Mouse (Mus musculus) cerebellum, postnatal 10 days (tissue): Measurements from ENCODE around the gene Il21r.

Experiments
- DNase-seq, 2 experiments: peaks; one replicate each; pipeline ENCODE4 v3.0.0; 2021; ENCODE audit warnings: mixed read lengths in 2 of 2

The Il21r gene

GRCm38 (mm10) chr7:125601821-125602448, 1.3 kb upstream of the Il21r start:
- DNase-seq = no peak

DNA sequence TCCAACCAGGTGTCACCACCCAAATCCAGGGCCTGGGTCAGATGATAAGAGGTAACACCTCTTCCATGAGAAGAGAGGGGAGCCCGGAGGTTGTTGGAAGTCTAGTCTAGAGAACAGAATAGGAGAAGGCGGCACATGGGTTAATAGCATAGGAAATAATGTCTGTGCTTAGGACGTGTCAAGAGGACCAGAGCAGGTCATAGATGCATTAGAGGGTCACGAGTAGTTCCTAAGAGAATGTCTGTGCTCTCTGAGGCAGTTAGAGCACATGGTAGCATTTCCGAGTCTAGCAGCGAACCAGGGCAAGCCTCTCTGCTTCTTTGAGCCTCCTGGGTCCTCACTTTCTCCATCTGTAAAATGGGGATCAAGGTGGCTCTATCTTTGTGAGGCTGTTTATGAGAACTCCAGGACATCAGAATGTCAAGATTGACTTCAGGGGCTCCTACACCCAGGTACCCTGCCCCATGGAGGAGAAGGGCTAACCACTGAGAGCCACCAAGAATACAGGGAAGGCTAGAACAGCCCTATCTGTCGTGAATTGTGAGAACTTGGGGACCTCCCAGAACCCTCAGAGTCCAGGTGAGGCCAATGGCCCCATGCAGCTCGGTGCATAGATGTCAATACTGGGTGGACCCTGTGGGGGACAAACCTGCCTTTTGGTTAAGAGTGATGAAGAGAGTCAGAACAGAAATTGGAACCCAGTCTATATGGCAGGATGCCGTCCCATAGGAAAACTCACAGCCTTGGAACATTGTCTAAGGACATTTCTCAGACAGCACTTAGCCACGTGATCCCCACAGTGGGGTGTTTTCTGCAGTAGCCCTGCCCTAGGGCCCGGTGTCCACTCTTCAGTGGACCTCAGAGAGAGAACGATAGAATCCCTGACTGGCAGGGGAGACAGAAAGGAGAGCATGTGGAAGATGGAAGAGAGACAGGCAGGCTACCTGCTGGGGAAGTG, 1.4 kb downstream of the Il21r start:
- no peak for DNase-seq

- no peak for DNase-seq
Measured at GRCm38 (mm10) chr7:125605725-125606139, 2.5 kb downstream of the Il21r start.

DNA sequence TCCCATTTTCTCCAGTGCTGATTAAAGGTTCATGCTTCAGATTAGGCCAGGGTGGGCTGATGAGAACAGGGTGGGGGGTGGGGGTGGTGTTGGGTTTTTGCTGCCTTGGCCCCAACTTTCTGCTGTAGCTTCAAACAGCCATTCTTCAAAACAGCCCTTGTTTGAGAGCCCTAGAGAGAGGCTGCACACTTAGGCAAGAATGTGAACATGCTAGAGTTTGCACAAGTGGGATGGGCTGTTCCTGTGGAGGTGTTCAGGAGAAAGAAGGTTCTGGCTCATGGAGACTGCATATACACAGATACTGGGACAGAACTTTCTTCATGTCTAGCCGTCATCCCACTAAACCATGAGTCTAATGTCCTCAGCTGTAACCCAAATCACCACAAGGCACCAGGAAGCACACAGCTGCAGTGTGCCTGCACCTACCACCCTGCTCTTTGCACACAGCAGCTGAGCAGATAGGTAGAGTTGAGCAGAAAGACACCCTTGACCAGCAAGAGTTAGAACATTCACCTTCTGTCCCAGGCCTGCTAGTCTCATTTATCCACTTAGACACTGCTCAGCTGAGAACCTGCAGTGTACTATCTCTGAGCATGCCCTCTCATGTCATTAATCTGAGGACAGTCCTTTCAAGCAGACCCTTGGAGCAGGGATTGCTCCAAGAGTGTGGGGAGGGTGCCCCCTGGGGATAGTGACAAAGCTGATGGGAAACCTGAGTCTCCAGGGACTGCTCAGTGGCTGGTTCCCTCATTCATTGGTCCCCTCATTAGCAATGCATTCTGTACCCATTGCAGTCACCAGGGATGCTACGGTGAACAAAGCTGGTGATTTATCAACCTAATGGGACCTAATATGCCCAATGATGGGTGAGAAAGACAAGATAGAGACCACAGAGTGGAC, 3.3 kb downstream of the Il21r start:
- no peak for DNase-seq

DNA sequence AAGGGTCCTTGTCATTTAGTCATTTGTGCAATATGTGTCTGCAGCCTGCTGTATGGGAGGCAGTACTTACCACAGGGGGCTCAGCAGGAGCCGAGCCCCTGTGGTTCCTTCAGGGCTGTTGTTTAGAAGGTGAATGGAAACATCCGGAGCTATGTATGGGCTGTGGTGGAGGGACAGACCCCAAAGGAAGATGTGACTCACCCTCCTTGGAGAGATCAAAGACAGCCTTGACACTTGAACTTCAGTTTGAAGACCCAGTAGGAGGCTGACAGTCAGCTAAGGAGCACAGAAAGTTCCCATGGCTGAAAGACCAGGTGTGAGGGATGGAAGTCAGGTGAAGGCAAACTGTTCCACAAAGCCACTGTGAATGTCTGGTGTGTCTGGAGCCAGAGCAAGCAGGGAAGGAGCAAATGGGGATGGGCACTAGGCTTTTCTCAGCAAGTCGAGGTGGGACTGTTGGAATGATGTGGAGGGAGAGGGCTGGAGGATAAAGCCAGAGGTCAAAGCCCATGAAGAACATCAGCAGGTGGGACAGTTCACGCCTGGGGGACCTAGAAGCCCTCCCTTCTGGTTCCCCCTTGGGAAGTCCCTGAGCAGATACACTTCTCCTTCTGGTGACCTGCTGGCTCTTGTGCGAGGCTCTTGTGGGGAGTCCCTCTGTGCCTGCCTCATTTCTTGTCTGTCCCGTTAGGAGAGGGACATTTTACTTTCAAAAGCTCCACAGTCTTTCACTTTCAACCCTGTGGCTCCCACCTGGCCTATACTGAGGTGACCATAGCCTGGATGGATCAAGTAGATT, 4.4 kb downstream of the Il21r start:
- no peak for DNase-seq

GRCm38 (mm10) chr7:125608183-125608688, 5.0 kb downstream of the Il21r start:
- DNase-seq = no peak

DNA sequence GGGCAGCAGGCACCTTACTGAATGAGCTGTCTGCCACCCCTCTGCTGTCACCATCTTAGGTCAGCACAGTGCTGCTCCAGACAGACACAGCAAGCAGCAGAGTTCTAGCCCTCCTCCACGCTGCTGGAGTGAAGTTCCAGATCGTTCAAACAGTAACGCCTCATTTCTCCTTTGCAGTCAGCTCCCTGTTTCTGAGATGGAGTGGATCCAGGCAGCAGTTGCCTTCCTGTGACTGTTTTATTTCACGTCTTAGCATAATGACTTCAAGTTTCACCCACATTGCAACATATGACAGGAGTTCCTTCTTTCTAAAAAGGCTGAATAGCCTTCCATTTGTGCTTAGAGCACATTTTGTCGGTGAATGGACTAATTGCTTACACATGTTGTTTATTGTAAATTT, 10.3 kb downstream of the Il21r start:
- DNase-seq = no peak

- no peak for DNase-seq
Measured at GRCm38 (mm10) chr7:125615453-125615852, 12.2 kb downstream of the Il21r start.

DNA sequence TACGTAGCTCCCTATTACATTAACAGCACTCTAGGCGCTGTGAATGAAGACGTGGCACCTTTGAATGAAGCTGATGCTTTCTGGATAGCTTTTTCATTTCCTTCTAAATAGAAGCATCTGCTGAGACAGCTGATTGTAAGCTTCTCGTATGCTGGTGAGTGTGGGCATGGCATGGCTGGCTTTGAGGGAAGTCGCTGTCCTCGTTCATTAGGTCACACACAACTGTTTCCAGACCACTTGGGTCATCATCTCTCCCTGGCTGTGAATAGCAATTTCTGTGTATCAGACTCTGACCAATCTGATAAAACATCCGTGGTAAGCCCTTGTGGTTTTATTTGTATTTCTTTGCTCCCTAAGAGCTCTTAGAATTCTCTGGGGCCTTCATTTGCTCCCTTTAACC, 14.8 kb downstream of the Il21r start:
- DNase-seq = no peak

DNA sequence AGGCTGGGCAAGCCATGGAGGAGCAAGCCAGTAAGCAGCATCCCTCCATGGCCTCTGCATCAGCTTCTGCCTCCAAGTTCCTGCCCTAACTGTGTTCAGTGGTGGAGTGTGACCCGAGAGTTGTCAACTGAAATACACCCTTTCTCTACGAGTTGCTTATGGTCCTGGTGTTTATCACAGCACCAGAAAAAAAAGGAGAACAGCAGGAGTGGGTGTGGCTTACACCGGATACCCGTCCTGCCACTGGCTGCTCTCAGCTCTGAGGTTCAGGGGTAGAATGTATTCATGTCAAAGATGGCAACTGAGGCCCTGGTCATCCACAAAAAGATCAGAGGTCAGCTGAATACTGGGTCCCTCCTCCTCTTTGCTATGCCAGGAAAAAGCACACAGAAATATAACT, 16.8 kb downstream of the Il21r start:
- no peak for DNase-seq

GRCm38 (mm10) chr7:125622741-125623685, 19.8 kb downstream of the Il21r start:
- DNase-seq = no peak

GRCm38 (mm10) chr7:125625219-125625618, 22.0 kb downstream of the Il21r start:
- no peak for DNase-seq

GRCm38 (mm10) chr7:125625829-125626228, 22.6 kb downstream of the Il21r start:
- DNase-seq = no peak

GRCm38 (mm10) chr7:125630317-125630716, 27.1 kb downstream of the Il21r start:
- DNase-seq = no peak

- no peak for DNase-seq
Measured at GRCm38 (mm10) chr7:125630989-125631388, 27.8 kb downstream of the Il21r start.

DNA sequence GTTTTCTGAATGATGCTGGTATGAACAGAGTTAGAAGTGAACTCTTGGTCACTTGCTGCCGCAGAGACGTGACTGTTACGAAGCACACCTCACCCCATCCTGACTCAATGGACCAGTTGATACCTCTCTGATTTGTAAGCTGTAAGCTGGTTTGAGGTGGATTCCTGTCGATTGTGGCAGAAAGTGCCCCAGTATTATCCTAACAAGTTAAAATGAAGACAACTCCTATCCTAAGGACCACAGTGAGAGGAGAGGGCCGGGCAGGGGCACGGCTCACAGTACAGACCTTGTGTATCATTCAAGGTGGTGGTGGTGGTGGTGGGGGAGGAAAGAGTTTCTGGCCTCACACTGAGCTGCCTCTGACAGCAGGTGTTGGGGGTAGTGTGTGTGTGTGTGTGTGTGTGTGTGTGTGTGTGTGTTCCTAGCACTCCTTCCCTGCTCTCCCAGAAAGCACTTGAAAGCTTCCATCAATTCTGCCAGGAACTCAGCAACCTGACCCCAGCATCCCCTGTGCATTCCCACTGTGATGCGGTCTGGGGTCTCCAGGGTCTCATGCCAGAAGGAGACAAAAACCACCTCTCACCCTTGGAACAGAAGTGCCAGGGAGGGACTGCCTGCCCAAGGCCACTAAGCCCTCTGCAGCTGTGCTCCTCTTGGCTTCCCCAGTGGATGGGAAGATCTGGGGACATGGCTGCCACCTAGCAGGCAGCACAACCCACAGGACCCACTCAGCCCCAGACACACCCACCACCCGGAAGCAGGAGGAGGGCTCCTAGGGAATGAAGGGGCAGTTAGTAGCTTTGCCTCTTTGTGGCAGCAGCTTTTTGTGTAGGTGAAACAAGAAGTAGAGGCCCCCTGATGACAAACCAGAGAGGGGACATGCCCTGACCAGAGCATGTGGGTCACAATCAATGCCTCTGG, 34.3 kb downstream of the Il21r start:
- DNase-seq = no peak

DNA sequence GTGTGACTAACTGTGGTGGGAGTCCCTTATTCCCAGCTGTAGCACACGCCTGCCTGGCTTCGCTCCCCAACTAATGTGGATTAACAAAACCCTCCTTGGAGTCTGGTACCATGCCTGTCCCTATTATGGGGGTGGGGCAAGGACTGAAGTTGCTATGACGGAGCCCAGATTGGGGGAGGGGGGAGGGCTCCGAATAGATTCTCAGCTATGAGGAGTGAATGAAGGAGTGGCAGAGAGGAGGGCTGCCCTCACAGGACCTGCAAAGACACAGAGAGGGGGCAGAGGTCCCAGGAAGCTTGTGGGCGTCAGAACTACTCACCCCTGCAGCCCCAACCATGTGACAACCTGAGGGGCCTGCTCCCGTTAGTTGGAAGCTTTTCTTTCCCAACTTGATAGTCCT, 35.1 kb downstream of the Il21r start:
- DNase-seq = no peak

DNA sequence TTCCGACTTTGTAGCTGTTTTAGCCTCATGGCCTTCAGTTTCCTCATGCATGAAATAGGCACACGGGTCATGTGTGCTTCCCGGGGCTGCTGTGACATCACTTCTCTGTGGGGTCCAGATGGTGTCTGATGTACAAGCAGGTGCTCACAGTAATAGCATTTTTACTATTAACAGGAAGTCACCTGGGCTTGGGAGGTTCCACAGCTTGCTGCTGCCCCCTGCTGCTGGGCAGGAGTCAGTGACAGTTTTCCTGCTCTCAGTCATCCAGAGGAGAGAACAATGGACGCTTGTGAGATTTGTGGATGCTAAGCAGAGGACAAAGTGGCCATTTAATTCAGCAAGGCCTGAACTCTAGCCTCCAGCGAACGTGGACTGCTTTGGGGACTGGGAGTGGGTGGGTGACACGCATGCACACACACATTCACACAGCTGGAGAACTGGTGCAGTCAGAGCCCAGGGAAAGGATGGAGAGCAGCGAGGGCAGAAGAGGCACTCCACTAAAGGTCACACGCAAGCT, 35.7 kb downstream of the Il21r start:
- peak; percentile 86 for DNase-seq

DNA sequence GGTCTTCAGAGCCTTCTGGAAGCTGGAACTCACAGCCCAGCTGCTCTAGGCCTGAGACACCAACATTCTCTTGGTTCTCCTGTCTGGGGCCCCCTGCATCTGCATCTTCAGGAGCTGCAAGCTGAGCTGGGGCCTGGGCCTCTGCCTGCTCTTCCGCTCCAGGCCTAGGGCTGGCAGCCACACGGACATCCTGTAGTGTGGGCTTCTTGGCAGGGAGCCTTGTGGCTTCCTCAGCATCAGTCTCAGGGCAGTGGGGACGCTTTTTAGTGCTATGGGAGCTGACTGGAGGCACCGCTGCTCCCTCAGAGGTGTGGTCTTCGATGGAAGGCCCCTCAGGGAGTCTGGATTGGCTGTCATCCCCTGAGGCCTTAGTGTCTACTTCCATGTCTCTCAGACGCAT, 40.7 kb downstream of the Il21r start:
- DNase-seq = peak in 1 of 2 experiments; percentile 41
